Mouse (Mus musculus): ENCODE results near the gene Gpr88. TPM values are rescaled to one million over a fixed set of nuclear protein-coding genes. Genes with fewer than 3 reads are reported as not detected.

Gene Gpr88
- 0.12 TPM in 1 of 2 replicates, not detected in the other for total RNA-seq (2017)

GRCm38 (mm10) chr3:116253077-116253531, at the start of gene Gpr88:
Gene Gpr88 (minus strand): TSS chr3:116253503.
- no peak for ATAC-seq (ENCODE audit: extremely low read depth, insufficient number of reproducible peaks, low FRiP score, poor library complexity, severe bottlenecking)

- no peak for ATAC-seq (ENCODE audit: extremely low read depth, insufficient number of reproducible peaks, low FRiP score, poor library complexity, severe bottlenecking)
Measured at GRCm38 (mm10) chr3:116302581-116302980, 49.3 kb upstream of the Gpr88 start.

DNA sequence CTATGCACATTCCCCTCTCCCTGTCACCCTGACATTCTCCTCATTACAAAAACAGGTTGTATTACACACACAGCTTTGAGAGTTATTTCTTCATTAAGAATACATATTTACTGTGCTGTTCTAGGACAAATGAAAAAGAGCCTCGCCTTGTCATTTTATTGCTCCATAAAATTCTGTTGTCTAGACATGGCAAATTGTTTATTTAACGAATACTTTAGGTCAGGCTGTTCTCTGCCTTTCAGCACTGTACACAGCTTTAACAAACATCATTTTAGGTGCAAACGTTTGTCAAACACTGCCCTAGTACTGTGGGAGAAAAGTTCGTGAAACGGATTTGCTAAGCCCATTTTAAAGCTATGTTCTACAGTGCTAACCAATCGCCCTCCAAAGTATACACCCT, 48.5 kb upstream of the Gpr88 start:
- ATAC-seq (ENCODE audit: extremely low read depth, insufficient number of reproducible peaks, low FRiP score, poor library complexity, severe bottlenecking), result no peak

GRCm38 (mm10) chr3:116298727-116299126, 45.4 kb upstream of the Gpr88 start:
- ATAC-seq (ENCODE audit: extremely low read depth, insufficient number of reproducible peaks, low FRiP score, poor library complexity, severe bottlenecking), result no peak

- no peak for ATAC-seq (ENCODE audit: extremely low read depth, insufficient number of reproducible peaks, low FRiP score, poor library complexity, severe bottlenecking)
Measured at GRCm38 (mm10) chr3:116298003-116298402, 44.7 kb upstream of the Gpr88 start.

DNA sequence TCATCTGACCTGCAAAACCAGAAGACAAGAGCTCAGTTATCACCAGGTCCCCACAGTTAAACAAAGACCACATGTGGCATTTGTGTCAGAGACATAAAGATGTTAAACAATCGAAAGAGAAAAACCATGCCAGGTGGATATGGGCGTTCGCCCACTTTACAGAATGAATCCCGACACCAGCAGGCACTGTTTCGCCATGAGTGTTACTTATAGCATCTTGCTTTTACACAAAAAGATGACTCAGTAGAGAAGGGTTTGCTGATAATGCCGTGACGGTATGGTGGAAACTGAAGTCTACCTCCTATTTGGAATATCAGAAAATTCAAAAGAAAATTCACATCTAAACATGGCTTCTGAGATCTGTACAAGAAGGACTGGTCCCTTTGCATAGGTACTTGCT, 43.9 kb upstream of the Gpr88 start:
- no peak for ATAC-seq (ENCODE audit: extremely low read depth, insufficient number of reproducible peaks, low FRiP score, poor library complexity, severe bottlenecking)

GRCm38 (mm10) chr3:116290041-116290815, 36.9 kb upstream of the Gpr88 start:
- no peak for ATAC-seq (ENCODE audit: extremely low read depth, insufficient number of reproducible peaks, low FRiP score, poor library complexity, severe bottlenecking)

DNA sequence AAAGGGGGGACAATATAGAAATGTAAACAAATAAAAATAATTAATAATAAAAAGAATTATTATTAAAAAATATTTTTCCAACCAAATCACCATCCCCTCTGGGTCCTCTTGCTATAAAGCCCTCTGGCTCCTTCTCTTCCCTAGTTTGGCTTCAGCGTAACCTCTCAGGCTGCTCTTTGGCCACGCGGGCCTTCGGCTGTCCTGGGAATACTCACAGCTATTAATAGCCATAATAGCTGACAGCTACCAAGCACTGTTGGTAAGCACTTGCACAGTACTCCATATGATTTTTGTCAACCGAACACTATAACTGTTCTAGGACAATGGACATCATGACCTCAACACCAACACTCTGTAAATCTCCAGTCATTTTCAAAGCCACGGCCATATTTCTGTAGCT, 35.5 kb upstream of the Gpr88 start:
- ATAC-seq (ENCODE audit: extremely low read depth, insufficient number of reproducible peaks, low FRiP score, poor library complexity, severe bottlenecking), result no peak

DNA sequence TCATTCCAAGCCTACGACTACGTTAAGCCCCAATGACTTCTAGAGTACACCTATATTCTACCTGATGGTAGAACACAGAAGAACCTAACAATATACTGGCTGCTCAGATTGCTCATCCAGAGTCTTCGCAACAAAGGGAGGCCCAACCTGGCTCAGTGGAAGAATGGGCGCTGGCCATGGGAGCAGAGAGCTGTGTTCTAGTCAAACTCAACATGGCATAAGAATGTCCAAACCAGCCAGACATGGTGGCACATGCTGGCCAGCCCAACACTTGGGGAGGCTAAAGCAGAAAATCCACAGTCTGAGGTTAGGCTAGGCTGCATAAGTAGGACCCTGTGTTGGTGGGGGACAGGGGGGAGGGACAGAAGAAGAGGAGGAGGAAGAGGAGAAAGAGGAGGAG, 31.4 kb upstream of the Gpr88 start:
- ATAC-seq (ENCODE audit: extremely low read depth, insufficient number of reproducible peaks, low FRiP score, poor library complexity, severe bottlenecking), result no peak

DNA sequence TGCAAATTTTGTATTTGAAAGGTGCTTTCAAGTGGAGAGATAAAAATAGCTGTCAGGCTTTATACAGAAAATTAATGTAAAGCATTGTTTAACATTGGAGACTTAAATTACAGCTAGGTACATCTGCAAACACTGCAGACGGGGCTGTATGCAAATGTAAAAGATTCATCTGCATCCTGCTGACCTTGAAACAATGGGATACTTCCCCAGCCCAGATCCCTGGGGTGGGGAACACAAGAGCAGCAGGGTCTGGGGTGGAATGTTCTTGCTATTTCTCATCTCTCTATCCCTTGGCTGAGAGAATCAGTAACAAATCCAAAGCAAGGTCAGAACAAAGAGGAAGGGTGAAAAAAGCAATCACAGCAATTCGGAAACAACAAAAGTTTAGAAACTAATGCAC, 30.7 kb upstream of the Gpr88 start:
- ATAC-seq (ENCODE audit: extremely low read depth, insufficient number of reproducible peaks, low FRiP score, poor library complexity, severe bottlenecking), result no peak

DNA sequence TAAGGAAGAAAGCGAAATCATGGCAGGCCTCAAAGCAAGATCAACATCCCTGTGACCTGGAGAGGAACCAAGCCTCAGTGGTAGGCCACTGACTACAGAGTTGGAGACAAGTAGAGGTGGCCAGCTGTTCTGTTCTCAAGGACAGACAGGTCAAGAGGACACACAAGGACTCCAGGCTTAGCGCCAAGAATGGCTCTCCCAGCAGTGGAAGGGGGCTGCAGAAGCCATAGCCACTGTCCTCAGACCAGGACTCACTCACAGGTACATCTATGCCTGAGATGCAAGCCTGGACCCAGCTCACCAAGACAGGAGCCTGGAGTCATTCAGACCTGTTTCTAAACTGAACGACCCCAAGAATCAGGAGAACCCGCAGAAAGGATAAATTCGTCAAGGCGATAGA, 28.4 kb upstream of the Gpr88 start:
- no peak for ATAC-seq (ENCODE audit: extremely low read depth, insufficient number of reproducible peaks, low FRiP score, poor library complexity, severe bottlenecking)

DNA sequence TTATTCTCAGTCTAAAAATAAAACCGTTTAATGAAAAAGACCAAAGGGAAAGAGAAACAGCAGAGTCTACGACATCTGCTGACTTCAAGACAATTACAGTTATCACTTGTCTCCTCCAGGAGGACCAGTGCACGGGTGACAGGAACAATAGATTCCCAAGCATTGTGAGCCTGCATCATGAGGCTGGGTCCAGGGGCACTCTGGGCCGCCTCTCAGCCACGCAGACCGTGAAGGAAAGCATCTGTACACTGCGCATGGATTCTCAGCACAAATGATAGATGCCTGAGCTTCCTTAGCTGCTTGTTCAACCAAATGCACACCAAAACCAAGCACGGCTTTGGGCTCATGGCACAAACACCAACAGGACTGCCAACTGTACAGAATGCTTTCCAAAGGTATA, 23.8 kb upstream of the Gpr88 start:
- no peak for ATAC-seq (ENCODE audit: extremely low read depth, insufficient number of reproducible peaks, low FRiP score, poor library complexity, severe bottlenecking)

- no peak for ATAC-seq (ENCODE audit: extremely low read depth, insufficient number of reproducible peaks, low FRiP score, poor library complexity, severe bottlenecking)
Measured at GRCm38 (mm10) chr3:116271679-116272078, 18.4 kb upstream of the Gpr88 start.

DNA sequence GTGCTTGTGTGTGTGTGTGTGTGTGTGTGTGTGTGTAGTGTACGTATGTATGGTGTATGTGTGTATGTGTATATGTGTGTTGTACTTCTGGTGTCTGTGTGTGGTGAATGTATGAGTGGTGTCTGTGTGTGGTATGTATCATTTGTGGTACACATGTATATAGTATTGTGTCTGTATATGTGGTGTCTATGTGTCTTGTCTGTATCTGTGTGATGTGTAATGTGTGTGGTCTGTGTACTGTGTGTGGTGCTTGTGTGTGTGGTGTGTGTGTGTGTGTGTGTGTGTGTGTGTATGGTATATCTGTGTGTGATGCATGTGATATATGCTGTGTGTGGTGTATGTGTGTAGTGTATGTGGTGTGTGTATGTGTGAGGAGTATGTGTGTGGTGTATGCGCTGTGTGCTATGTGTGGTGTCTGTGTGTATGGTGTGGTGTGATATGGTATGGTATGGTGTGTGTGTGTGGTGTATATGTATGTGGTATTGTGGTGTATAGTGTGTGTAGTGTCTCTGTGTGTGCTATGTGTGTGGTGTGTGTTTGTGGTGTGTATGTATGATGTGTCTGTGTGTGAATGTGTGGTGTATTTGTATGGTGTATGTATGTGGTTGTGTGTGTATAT, 13.8 kb upstream of the Gpr88 start:
- ATAC-seq (ENCODE audit: extremely low read depth, insufficient number of reproducible peaks, low FRiP score, poor library complexity, severe bottlenecking), result no peak

DNA sequence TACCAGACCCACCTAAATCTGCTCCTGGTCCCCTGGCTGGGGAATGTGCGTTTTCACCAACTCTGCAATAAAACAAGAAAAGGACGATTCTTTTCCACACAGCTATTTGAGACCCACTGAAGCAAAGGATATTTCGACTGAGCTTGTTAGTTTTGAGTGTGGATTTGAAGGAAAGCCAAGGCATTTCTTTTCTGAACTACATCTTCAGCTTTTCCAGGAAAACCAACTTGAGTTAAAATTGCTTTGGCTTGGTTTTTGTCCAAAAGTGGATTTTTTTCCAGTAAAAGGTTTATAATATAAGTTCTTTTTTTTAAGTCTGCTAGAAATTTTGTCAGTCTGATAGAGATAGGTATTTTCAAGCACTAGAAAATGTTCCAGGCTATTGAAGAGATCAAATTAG, 13.1 kb upstream of the Gpr88 start:
- ATAC-seq (ENCODE audit: extremely low read depth, insufficient number of reproducible peaks, low FRiP score, poor library complexity, severe bottlenecking), result no peak

DNA sequence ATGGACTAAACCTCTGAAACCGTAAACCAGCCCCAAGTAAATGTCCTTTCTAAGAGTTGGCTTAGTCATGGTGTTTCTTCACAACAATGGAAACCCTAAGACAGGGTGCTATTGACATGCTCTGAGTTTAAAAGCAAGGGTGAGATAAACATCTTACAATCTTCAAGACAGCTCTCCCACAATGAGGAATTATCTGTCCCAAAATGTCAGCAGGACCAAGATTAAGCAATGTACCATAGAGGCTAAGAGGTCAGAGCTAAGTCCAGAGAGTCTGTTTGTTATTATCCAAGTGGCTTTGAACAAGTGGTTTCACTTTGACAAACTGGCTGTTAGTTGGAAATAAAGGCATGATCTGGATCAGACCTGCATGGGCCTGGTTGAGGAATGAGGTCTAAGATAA, 10.7 kb upstream of the Gpr88 start:
- ATAC-seq (ENCODE audit: extremely low read depth, insufficient number of reproducible peaks, low FRiP score, poor library complexity, severe bottlenecking), result no peak

- no peak for ATAC-seq (ENCODE audit: extremely low read depth, insufficient number of reproducible peaks, low FRiP score, poor library complexity, severe bottlenecking)
Measured at GRCm38 (mm10) chr3:116263061-116263460, 9.8 kb upstream of the Gpr88 start.

GRCm38 (mm10) chr3:116256104-116256503, 2.8 kb upstream of the Gpr88 start:
- no peak for ATAC-seq (ENCODE audit: extremely low read depth, insufficient number of reproducible peaks, low FRiP score, poor library complexity, severe bottlenecking)

GRCm38 (mm10) chr3:116252255-116253040, 855 bp downstream of the Gpr88 start:
- no peak for ATAC-seq (ENCODE audit: extremely low read depth, insufficient number of reproducible peaks, low FRiP score, poor library complexity, severe bottlenecking)

Measured in neutrophil, adult 5-6 weeks (primary cell).